Mouse (Mus musculus): ENCODE results near the gene Atp6ap2. TPM values are rescaled to one million over a fixed set of nuclear protein-coding genes. Genes with fewer than 3 reads are reported as not detected.

The Atp6ap2 gene
- polyA plus RNA-seq, 1 experiment from 2014 or later = 142 TPM

Other genes with a start within 250 kb of the Atp6ap2 start
- 41.1 and 44.9 TPM in 2 replicates for gene 1810030O07Rik, start 85.9 kb downstream of the Atp6ap2 start, polyA plus RNA-seq (2015; fragmentation: Nextera tagmentation; extraction: Ambion mirVana)
- gene Med14, start 174.3 kb downstream of the Atp6ap2 start, polyA plus RNA-seq (2015; fragmentation: Nextera tagmentation; extraction: Ambion mirVana) = 10.0 and 11.2 TPM in 2 replicates